Mouse (Mus musculus): ENCODE data around the gene Pts.

Gene Pts

GRCm38 (mm10) chr9:50528293-50528892 lies at the start of gene Pts:
Gene Pts (minus strand): TSS chr9:50528724.
- DNase-seq (ENCODE audit: low spot score): peak; percentile 99

DNA sequence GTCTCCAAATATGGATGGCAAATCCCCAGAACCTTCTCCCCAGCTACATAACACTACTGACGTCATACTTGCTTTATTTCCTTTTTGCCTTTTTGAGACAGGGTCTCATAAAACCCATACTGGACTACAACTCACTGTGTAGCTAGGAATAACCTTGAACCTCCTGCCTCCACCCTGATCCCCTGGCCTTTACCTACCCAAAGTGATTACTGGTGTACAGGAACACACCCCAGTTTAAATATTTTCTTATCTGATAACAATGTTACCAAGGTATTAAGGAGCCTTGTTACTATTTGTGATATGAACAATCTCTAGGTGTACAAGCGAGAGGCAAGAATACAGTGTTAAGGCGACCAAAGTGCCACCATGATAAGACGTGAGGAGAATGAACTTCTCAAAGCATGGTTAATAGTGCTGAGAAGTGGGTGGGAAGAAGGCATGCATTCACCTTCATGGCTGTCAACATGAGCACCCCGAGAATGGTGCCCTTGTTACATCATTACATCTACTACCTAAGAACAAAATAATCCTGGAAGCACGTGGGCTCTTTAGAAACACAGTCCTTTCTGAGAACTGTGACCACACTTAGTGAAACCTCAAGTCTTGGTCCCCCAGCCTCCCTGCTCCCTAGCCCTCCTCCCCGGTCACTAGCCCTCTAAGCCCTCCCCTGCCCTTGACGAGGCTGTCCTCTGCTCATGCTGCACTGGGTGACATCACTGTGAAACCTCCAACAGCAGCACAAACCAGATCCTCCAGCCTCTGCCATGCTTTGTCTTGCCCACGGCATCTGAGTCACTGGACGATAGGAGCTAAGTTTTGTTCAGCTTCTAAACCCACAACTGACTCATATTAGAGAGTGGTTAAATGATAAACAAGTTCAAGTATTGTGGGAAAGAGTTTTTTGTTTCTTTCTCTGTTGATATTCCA lies 41.3 kb upstream of the Pts start:
- DNase-seq (ENCODE audit: low spot score): no peak

- DNase-seq (ENCODE audit: low spot score): no peak
Observed at GRCm38 (mm10) chr9:50567881-50568280, 39.4 kb upstream of the Pts start.

GRCm38 (mm10) chr9:50567372-50567771 lies 38.8 kb upstream of the Pts start:
- DNase-seq (ENCODE audit: low spot score): no peak

DNA sequence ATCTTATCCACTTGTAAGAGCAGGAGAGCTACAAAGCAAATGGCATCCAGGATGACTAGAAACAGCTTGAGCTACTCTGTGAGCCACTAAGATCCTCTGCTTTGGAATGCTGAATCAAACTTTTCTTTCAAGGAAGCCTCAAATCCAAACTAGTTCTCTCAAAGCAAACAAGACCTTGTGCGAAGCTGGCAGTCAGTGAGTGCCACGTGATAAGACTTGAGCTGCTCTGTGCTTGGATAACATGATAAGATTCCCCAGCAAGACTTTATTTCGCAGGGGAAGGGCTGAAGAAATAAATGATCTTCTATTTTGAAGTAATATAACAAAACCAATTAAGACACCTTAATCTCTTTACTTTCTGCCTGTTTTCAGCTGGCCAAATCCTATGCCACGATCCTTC lies 37.4 kb upstream of the Pts start:
- no peak for DNase-seq (ENCODE audit: low spot score)

DNA sequence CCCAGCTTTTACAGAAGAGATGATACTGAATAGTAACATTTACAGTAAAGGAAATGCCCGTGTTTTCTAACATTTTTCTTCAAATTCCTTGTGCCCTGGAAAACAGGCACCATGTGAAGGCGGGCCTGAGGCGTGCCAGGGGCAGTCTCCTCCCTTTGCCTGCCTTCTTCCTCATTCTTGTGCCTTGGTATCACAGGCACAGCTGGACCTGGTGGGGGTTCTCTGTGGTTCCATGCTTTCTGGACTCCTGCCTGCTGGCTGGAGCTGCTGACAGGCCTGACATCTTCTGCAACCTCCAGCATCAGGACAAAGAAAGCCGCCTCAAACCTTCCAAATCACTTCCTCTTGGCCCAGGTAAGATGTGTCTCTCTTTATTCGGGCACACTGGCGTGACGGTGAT lies 36.6 kb upstream of the Pts start:
- DNase-seq (ENCODE audit: low spot score): no peak

- no peak for DNase-seq (ENCODE audit: low spot score)
Observed at GRCm38 (mm10) chr9:50561918-50562360, 33.4 kb upstream of the Pts start.

DNA sequence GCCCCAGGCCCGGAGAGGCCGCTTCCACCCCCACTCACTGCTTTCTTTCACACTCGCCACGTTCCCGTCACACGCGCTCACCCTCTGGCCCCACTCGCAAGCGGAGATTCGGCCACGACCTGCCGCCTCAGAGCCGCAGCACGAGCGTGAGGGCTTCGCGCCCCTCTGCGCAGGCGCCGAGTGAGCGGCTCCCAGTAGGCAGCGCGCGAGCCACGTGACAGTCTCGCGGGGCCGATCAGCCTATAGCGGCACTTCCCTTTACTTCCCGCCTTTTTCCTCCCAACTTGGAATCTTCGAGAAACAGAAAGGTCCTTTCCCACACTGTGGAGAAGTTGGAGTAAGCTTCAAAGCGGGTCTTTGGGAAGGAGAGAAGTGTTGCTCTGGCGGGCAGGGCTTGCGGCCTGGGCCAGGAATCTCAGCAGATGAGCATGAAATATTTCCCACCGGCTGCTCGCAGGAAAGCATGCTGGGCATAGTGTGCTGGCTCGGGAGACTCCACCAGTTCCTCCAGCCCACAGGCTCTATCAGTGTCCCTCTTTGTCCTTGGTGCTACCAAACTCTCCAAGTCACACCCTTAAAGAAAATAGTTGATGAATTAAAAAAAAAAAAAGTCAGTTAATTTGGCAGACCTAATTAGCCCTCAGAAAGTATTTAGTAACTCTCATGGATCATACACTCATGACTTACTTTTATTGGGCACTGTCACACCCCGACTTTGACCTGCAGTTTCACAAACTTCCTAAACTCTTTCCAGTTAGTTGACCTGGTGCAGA lies 32.8 kb upstream of the Pts start, which contains the start of gene Tex12:
Gene Tex12, minus strand, starts transcription at position 181 of the 773 bp plus-strand sequence.
- DNase-seq (ENCODE audit: low spot score): no peak

DNA sequence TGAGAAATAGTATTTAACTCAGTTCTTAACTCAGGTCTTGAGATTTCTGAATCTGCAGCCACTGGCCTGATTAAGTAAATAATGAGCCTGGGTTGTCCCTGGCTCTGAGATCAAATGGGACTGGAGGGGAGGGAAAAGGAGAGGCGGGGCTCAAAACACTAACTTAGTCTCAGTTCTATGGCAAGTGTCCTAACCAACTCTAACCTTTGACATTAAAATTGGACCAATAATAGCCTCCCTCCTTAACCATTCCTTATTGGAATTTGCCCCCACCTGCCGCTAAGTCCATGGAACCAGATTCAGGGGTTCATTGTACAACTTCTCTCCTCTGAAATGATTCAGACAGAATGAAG lies 26.5 kb upstream of the Pts start, which contains the start of gene Bco2:
Gene Bco2, minus strand, starts transcription at position 88 of the 353 bp plus-strand sequence.
- DNase-seq (ENCODE audit: low spot score): no peak

DNA sequence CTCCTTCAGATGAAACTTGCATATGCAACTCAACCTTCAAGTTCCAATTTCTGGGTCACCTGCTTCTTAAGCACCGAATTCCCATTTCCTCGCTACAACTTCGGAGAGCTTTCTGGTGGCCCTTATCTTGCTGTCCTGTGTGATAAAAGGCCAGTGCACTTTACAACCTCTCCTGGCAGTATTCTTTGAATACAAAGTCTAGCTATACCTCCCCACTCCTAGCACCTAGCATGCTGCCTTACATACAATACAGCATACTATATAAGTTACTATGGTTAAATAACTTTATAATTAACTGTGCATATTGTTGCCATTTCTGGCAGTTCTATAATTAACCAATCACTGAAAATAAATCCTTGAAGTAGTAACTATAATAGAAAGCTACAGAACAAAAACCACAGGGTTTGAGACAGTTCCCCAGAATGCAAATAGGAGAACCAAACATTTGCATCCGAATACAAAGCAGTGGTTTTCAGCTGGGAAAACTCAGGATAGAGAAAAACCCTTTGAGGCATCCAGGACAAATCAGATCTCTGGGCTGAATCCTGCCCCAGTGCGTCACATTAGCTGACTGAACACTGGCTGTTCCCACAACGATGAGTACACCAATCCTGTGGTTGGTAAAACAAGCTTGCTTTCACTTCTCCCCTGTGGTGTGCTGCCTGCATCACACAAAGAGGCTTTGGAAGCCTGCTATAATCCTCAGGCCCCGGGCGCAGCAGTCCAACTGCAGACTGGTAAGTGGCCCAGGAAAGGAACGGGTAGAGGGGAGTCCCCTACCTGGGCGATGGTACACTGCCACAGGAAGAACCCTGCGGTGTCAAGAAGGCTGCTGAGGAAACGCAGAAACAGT lies 25.9 kb upstream of the Pts start, which contains the start of gene Il18:
Gene Il18, plus strand, starts transcription at position 587 of the 853 bp plus-strand sequence.
- peak; percentile 68 for DNase-seq (ENCODE audit: low spot score)

DNA sequence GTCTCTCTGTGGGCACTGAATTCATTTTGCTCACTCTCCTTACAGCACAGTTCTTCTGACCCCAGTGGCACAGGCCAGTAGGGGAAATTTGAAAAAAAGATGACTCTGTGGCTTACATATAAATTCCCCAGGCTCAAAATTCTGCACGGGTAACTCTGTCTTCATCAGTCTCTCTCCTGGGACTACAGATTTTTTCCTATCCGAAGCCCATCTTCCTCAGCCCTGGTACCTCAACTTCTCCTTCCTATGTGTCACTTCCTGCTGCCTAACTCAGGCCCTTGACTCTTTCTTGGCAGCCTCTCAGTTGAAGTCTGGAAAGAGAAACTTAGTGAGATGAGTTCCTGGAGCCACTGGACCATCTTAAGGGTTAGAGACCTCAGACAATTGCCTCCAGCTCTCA lies 25.0 kb upstream of the Pts start:
- DNase-seq (ENCODE audit: low spot score): no peak

- no peak for DNase-seq (ENCODE audit: low spot score)
Observed at GRCm38 (mm10) chr9:50552206-50552605, 23.7 kb upstream of the Pts start.

DNA sequence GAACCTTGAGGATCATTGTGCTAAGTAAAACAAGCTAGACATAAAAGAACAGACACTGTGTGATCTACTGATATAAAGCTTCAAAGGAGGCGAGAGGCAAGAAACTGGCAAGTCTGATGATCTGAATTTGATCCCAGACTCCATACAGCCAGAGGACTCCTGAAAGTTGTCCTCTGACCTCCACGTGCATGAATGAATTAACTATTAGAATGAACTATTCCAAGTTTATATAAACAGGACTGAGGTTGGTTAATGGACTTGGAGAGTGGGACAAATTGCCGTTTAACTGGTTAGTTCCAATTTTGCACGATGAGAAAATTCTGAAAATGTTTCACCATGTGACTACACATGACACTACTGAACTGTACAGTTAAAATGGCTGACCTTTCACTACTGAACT lies 20.4 kb upstream of the Pts start:
- no peak for DNase-seq (ENCODE audit: low spot score)

- no peak for DNase-seq (ENCODE audit: low spot score)
Observed at GRCm38 (mm10) chr9:50547859-50548478, 19.4 kb upstream of the Pts start.

- DNase-seq (ENCODE audit: low spot score): no peak
Observed at GRCm38 (mm10) chr9:50542401-50542800, 13.9 kb upstream of the Pts start.

- DNase-seq (ENCODE audit: low spot score): no peak
Observed at GRCm38 (mm10) chr9:50540170-50540569, 11.6 kb upstream of the Pts start.

DNA sequence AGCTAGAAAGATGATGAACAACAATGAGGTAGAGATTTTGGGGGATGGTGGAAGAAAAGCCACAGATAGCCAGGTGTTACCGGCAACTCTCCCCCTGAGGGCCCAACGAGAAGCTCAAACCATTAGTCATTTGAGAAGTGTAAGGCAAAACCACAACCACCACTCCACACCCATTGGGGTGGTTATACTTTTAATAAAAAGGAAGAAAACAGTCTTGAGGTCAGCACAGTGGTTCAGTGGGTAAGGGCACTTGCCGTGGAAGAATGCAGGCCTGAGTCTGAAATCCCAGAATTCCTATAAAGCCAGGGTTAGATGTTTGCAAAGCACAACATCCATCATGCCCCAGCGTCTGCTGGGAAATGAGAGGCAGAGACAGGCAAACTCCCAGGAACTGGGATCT lies 8.8 kb upstream of the Pts start:
- no peak for DNase-seq (ENCODE audit: low spot score)

GRCm38 (mm10) chr9:50536603-50537135 lies 8.1 kb upstream of the Pts start:
- no peak for DNase-seq (ENCODE audit: low spot score)

GRCm38 (mm10) chr9:50535930-50536329 lies 7.4 kb upstream of the Pts start:
- DNase-seq (ENCODE audit: low spot score): no peak

DNA sequence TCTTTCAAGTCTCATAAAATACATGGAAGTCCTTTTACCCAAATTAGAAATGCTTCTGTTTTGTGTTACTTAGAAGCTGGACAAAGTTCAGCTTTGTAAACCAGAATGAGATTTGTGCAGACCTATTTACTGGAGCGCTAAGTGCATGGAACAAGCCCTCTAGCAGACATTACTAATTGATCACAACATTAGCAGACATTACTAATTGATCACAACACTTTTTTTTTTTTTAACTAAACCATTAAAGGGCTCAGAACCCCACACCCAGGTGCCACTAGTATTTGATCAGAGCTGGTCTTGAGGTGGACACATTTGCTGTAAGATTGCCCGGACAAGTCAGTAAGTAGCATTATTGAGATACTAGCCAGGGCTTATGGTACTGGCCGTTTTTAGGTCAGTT lies 5.3 kb upstream of the Pts start:
- no peak for DNase-seq (ENCODE audit: low spot score)

GRCm38 (mm10) chr9:50533328-50533727 lies 4.8 kb upstream of the Pts start:
- no peak for DNase-seq (ENCODE audit: low spot score)
